Mouse (Mus musculus) CH12.LX (cell line): ENCODE results near the gene Pitpna.

Source experiments
- CHD1 ChIP-seq: IDR thresholded peaks from 2 replicates; pipeline ENCODE4 v1.6.1; 2012; ENCODE audit warnings: low read depth, low read length, improper control_type of control experiment, inconsistent platforms
- ETS1 ChIP-seq: conservative IDR thresholded peaks from 2 replicates; pipeline ENCODE4 v1.6.1; 2012; ENCODE audit warnings: low read depth, mild to moderate bottlenecking, inconsistent platforms, low read length, improper control_type of control experiment, moderate library complexity
- NELFE ChIP-seq: IDR thresholded peaks from 2 replicates; pipeline ENCODE4 v1.6.1; 2011; ENCODE audit warnings: low read depth, low read length, improper control_type of control experiment
- NRF1 ChIP-seq: IDR thresholded peaks from 2 replicates; pipeline ENCODE4 v1.6.1; 2014; ENCODE audit warnings: low read depth, mild to moderate bottlenecking, inconsistent platforms, low read length, improper control_type of control experiment, moderate library complexity

GRCm38 (mm10) chr11:75561410-75561791, 26.5 kb upstream of the Pitpna start:
- TF ChIP-seq CHD1 (no peak), NELFE (no peak), ETS1 (no peak), NRF1 (no peak)
